Mouse (Mus musculus) testis, postnatal 14 days (tissue): ENCODE measurements around the gene Gm10972.
"Not testable (repeated sequence)": the region's sequence is repeated elsewhere in the genome, so short reads cannot be mapped to it uniquely, and the experiment has no call there.

ENCODE experiments used
- DNase-seq: peaks from one replicate; pipeline ENCODE4 v3.0.0; 2021; ENCODE audit warnings: low spot score

Gm10972 gene

DNA sequence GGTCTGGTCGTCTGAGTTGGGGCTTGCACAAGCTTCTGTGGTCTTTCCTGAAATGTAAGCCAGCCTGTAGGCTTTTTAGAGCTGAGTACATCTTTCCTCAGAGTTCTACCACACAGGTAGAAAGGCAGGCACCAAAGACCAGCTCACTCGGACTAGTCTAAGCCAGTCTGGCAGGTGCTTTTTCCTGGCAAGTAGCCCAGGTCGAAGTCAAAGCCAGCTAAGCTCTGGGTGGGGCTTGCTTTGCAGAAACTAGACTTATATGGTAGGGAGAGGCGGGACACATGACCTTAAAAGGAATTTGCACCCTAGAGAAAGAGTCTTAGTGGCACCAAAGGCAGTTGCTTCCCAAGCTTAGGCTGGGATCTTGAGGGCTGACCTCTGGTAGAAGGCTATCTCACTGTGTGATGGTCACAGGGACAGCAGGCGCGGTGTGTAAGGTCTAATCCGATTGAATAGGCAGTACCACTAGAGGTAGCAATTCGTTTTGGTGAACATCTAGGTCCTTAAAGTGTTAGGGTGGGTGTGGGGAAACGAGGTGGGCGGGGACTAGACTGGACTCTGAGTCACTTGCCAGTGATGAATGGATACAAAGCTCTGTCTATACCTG lies 16.3 kb downstream of the Gm10972 start:
- DNase-seq = not testable (repeated sequence)

DNA sequence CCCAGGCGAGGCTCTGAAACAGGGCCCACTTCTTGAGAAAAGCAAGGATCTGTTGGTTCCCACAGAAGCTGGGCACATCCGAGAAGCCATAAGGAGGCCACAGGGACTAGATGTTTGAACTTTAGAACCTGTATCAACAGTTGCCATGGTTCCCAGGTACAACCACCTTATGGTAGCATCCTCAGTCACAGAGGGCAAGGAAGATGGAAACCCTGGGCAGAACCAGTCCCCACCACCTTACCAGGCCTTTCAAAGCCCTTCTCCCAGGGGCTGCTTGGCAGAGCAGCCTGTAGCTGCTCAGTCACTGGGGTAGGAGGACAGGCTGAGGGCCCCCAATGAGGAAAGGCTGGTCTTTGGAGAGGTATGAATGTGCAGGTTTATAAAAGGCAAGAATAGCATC lies 17.9 kb downstream of the Gm10972 start:
- DNase-seq = not testable (repeated sequence)

- not testable (repeated sequence) for DNase-seq
Observed at GRCm38 (mm10) chr3:94665060-94665802, 22.3 kb downstream of the Gm10972 start.

DNA sequence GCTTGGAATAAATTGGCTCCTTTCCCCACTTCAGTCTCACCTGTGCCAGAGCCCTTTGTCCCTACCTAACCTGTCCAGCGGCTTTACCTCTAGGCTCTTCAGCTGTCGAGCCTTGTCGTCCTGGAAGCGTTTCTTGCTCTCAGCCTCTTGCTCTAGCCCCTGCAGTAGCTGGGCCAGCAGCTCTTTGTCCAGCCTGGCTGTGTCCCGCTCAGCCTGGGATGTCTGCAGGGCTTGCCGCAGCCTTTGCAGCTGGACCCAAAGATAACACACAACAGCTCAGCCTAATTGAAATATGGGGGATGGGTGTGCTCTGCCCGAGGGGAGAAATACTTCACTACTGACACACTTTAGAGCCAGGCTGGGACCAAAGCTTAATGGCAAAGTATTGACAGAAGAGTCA lies 23.0 kb downstream of the Gm10972 start:
- DNase-seq = not testable (repeated sequence)

DNA sequence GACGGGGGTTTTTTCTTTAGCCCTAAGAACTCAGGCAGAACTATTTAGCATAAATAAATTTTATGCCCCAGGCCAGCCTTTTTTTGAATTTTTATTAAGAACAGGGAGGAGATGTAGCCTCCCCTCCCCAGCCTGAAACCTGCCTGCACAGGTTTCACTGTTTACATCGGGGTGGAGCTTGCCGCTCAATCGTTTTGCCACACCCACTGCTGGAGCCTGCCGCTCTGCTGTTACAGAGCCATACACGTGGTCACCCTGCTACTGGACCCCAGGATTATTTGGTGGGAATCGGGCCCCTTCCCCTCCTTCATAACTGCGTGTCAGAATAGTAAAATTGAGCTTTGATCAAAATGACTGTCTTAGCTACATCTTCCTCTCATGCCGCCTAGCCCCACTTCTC lies 32.2 kb downstream of the Gm10972 start:
- not testable (repeated sequence) for DNase-seq

DNA sequence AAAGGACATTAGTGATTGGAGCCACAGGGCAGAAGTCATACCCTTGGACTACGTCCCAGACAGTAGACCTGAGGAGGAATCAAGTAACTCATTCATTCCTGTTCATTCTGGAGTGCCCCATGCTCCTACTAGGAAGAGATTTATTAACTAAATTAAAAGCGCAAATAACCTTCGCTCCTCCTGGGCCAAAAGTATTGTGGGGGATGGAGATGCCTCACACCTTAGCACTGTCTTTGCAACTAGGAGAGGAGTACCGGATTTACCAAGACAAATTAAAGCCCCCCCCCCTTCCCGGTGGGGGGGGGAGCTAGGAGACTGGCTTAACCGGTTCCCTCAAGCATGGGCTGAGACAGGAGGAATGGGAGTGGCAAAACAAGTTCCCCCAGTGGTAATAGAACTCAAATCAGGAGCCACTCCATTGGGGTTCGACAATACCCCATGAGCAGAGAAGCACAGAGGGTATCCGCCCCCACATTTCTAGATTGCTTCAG lies 36.5 kb downstream of the Gm10972 start:
- no peak for DNase-seq

DNA sequence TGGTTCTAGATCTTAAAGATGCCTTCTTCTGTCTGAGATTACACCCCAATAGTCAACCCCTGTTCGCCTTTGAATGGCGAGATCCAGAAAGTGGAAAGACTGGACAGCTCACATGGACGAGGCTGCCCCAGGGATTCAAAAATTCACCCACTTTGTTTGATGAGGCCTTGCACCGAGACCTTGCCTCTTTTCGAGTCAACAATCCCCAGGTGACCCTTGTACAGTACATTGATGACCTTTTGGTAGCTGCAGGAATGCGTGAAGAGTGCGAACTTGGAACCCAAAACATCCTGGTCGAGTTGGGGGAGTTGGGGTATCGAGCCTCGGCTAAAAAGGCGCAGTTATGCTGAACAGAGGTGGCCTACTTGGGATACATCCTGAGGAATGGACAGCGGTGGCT lies 37.1 kb downstream of the Gm10972 start:
- not testable (repeated sequence) for DNase-seq

DNA sequence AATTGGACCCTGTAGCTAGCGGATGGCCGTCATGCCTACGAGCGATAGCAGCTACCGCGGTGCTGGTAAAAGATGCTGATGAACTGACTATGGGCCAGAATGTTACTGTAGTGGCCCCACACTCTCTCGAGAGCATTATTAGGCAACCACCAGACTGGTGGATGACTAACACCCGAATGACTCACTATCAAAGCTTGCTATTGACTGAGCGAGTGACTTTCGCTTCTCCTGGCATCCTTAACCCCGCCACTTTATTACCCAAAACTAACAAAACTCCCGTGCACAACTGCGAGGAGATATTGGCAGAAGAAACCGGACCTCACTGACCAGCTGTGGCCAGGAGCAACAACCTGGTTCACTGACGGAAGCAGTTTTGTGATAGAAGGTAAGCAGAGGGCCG lies 37.9 kb downstream of the Gm10972 start:
- no peak for DNase-seq

DNA sequence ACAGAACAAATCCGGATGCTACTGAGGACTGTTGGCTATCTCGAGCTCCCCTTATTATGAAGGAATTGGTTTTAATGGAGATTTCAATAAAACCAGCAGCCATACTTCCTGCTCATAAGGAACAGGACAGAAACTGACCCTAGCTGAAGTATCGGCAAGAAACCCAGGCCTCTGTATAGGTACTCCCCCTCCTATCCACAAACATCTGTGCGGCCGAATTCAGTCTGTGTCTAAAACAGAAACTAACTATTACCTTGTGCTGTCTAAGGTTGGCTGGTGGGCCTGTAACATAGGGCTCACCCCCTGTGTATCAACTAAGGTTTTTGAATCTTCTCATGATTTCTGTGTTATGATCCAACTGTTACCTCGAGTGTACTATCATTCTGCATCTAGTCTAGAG lies 40.7 kb downstream of the Gm10972 start:
- DNase-seq = no peak

DNA sequence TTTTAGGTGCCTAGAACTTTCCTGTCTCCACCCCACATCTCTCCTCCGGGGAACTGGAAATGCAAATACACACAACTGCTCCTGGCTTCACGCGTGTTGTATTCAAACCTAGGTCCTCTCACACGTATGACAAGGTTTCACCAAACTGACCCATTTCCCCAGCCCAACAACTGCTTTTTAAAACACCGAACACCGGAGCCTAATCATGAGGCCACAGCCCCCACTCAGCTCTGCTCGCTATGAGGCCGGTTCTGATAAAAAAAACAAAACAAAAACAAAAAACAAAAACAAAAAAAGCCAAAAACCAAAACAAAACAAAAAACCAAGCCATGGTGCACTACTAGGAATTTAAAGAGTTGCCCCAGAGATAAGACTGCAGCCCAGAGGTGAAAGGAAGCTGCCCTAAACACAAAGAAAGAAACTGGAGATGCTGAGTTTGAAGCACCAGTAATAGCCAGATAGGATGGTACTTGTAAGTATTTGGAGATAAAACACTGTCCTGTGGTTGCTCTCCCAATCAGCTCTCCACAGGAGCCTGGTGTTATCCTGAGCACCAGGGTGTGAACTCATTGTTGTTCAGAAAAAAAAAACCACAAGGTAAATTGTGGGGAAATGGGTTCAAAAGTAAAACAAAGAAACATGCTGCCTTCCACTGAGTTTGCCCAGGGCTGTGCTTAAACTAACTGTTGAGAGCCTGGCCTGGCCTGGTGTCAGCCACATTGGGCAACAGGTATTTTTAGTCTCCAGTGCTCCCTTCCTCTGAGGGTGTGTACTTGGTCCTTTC lies 43.3 kb downstream of the Gm10972 start:
- DNase-seq = not testable (repeated sequence)

GRCm38 (mm10) chr3:94688698-94689097 lies 45.8 kb downstream of the Gm10972 start:
- DNase-seq = not testable (repeated sequence)

GRCm38 (mm10) chr3:94689195-94689594 lies 46.3 kb downstream of the Gm10972 start:
- DNase-seq = not testable (repeated sequence)

DNA sequence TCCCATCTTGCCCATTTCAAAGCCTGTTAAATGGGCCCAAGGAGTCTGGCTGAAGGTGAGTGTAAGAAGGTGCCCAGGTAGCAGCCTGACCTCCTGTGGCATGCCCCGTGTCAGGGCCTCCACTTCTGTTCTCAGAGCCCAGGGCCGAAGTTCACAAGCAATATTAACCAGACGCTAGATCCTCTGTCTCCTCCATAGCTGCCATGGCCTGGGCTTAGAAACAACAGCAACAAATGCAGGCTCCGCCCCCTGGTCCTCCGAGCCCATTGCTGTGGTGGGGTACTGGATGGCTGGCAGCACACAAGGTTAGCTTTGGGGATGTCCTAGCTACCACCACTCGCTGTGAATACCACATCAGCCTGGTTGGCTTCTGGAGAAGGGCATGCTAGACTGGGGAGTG lies 47.2 kb downstream of the Gm10972 start:
- not testable (repeated sequence) for DNase-seq

DNA sequence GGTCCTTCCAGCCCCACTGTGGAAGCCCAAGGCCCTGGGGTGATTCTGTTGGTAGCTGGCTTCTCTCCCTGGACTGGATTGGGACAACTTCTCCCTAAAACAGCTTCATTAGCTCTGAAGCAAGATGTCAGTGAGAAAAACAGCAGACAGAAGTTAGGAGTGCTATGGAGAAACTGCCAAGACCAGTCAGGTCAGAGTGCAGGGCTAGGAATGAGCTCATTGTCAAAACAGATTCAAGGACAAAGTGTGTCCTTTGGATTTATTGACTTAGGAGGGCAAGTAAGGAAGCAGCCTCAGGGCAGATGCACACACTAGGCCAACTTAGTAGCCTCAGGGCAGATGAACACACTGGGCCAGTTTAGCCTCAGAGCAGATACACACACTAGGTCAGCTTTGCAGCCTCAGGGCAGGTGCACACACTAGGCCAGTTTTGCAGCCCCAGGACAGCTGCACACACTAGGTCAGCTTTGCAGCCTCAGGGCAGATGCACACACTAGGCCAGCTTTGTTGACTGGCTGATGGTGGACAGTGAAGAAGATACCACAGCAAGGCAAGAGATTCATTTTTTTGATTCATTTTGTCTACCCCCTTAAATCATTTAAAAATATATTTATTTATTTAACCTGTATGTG lies 47.8 kb downstream of the Gm10972 start:
- DNase-seq = no peak

DNA sequence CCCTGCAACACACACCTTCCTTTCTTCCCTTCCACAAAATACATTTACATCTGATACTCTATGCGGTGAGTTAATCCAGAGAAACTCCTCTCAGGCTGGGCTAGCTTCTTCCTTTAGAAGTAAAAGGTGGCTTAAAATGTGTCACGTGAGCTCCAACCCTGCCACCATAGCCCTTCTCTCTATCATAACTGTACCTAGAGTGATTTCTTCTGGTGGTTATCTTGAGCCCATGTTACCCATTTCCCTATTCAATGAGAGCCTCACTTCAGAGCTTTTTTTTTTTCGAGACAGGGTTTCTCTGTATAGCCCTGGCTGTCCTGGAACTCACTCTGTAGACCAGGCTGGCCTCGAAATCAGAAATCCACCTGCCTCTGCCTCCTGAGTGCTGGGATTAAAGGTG lies 48.8 kb downstream of the Gm10972 start:
- not testable (repeated sequence) for DNase-seq
